9 mouse cellular contexts compared by ENCODE assay signal in the genomic region with DNA sequence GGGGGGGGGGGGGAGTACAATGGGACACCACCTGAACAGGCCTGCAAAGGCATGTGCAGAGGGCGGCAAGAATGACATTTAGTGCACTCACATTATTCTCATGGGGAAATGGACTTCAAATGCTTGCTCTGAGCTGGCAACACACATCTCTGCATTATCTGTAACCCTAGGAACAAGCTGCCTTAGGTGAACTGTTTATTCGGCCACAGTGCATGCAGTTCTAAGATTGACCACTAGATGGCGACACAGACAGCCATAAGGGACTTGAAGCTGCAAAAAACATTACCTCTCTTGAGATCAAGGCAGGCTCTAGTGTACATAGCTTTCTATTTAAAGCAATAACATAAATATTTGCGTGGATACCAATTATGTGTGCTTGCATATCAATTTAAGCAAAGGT. TPM values are rescaled to one million over a fixed set of nuclear protein-coding genes. Genes with fewer than 3 reads are reported as not detected.
A peak's percentile ranks its signal among the peaks of the same experiment; 100 is the strongest.
DNase-seq lines count a peak whose midpoint lies in the region; ATAC-seq lines count a peak whose summit lies in the region.
"Had no signal": no experiment of that assay in that cellular context is flagged by ENCODE, and none has a peak within 500 bp of the region (broad histone marks: within the 10 kb centered on the region; RNA-seq: fewer than 3 reads in every experiment).

No protein-coding gene starts in this region.

- ATAC-seq in forebrain, embryonic 16.5 days: peak; percentile 80
- ATAC-seq in hindbrain, embryonic 12.5 days (ENCODE audit: low FRiP score): peak; percentile 54

- 3% methylated on average over 4 of the region's 4 CpGs for WGBS in forebrain, embryonic 16.5 days
- WGBS in hindbrain, embryonic 12.5 days: 3% methylated on average over 4 of the region's 4 CpGs

- no peaks in the 10 kb centered on the region for H3K27me3 ChIP-seq in forebrain, embryonic 16.5 days (replicated peaks; ENCODE audit: control insufficient read depth, insufficient read depth, low read length)
- H3K27me3 ChIP-seq in hindbrain, embryonic 12.5 days: no peaks in the 10 kb centered on the region

- H3K9ac ChIP-seq in forebrain, embryonic 16.5 days (replicated peaks; ENCODE audit: low read depth, low read length): no peak overlapping the region
- no peak overlapping the region for H3K9ac ChIP-seq in hindbrain, embryonic 12.5 days
- H3K9ac ChIP-seq: liver, embryonic 15.5 days had no signal

- H3K9me3 ChIP-seq in forebrain, embryonic 16.5 days (ENCODE audit: control insufficient read depth, low read length): no peaks in the 10 kb centered on the region
- no peaks in the 10 kb centered on the region for H3K9me3 ChIP-seq in hindbrain, embryonic 12.5 days (replicated peaks)
- H3K9me3 ChIP-seq: liver, embryonic 15.5 days had no signal

- H3K4me1 ChIP-seq in forebrain, embryonic 16.5 days (replicated peaks; ENCODE audit: control insufficient read depth, insufficient read depth, low read length): no peaks in the 10 kb centered on the region
- H3K4me1 ChIP-seq in hindbrain, embryonic 12.5 days: 0 out of 2 replicates have a peak, but pooled peaks cover 4% of the 10 kb centered on the region
- H3K4me1 ChIP-seq: liver, embryonic 15.5 days had no signal

- no peak overlapping the region for H3K4me3 ChIP-seq in forebrain, embryonic 16.5 days (replicated peaks; ENCODE audit: low read length)
- H3K4me3 ChIP-seq in hindbrain, embryonic 12.5 days: no peak overlapping the region
- H3K4me3 ChIP-seq: liver, embryonic 15.5 days had no signal

- peak; percentile 91 for DNase-seq in NIH3T3 (ENCODE audit: low read depth)
- peak; percentile 78 for DNase-seq in cerebellum, adult 11-12 months
- peak; percentile 93 to 95 for DNase-seq in layer of hippocampus, postnatal 10 days (ENCODE audit: low spot score in 2 of 2)
- peak; percentile 63 to 88 for DNase-seq in lung, postnatal 4 days
- peak; percentile 89 to 92 for DNase-seq in right cerebral cortex, postnatal 10 days (ENCODE audit: low spot score in 2 of 2)
- peak; percentile 87 for DNase-seq in urinary bladder, postnatal 14 days (ENCODE audit: low spot score)

- H3K4me2 ChIP-seq in forebrain, embryonic 16.5 days (ENCODE audit: low read length): no peak overlapping the region
- H3K4me2 ChIP-seq in hindbrain, embryonic 12.5 days (replicated peaks): no peak overlapping the region
- H3K4me2 ChIP-seq: liver, embryonic 15.5 days had no signal

- no peak overlapping the region for H3K27ac ChIP-seq in forebrain, embryonic 16.5 days (ENCODE audit: low read length)
- no peak overlapping the region for H3K27ac ChIP-seq in hindbrain, embryonic 12.5 days
- H3K27ac ChIP-seq: liver, embryonic 15.5 days had no signal

- no peaks in the 10 kb centered on the region for H3K36me3 ChIP-seq in forebrain, embryonic 16.5 days (ENCODE audit: control insufficient read depth, insufficient read depth)
- H3K36me3 ChIP-seq in hindbrain, embryonic 12.5 days: no peaks in the 10 kb centered on the region
- H3K36me3 ChIP-seq: liver, embryonic 15.5 days had no signal

RNA-seq across cellular contexts. Expression of gene Coro2a, which starts 9.2 kb away (rescaled TPM):
- polyA plus RNA-seq in forebrain, embryonic 16.5 days (2015; fragmentation: Nextera tagmentation; extraction: Ambion mirVana): 5.6 and 7.6 TPM in 2 replicates
- 7.0 and 7.4 TPM in 2 replicates for polyA plus RNA-seq in hindbrain, embryonic 12.5 days (2016; fragmentation: Nextera tagmentation; extraction: Ambion mirVana)
- total RNA-seq in layer of hippocampus, postnatal 10 days (2021): 10 to 100 TPM; 35.6 to 37.6 TPM

RNA-seq across cellular contexts. Expression of gene Tbc1d2, which starts 38.8 kb away (rescaled TPM):
- polyA plus RNA-seq in forebrain, embryonic 16.5 days (2015; fragmentation: Nextera tagmentation; extraction: Ambion mirVana): 0.68 and 0.79 TPM in 2 replicates
- polyA plus RNA-seq in hindbrain, embryonic 12.5 days (2016; fragmentation: Nextera tagmentation; extraction: Ambion mirVana): 1.4 and 1.5 TPM in 2 replicates
- 1 to 10 TPM; 2.5 to 2.9 TPM for total RNA-seq in layer of hippocampus, postnatal 10 days (2021)
